Mouse (Mus musculus) megakaryocyte, adult 5-6 weeks (primary cell): Measurements from ENCODE around the gene Gmnn. TPM values are rescaled to one million over a fixed set of nuclear protein-coding genes. Genes with fewer than 3 reads are reported as not detected.
A peak's percentile ranks its signal among the peaks of the same experiment; 100 is the strongest.

Source experiments
- ATAC-seq: 2 replicates; pipeline ENCODE4 v1.8.0; 2016; ENCODE audit warnings: mild to moderate bottlenecking, inconsistent platforms; ENCODE audit not compliant: poor library complexity, severe bottlenecking
- total RNA-seq, 2 experiments: library from RNA; stranded (forward) in 1 of 2; stranded (reverse) in 1 of 2; fragments of 153-499, 151-499 nt in 1 of 2; fragments of 221-1000, 200-1000 nt in 1 of 2; gene quantifications; 2 replicates each; pipeline versions ENCODE4 v1.2.3 to v1.2.4; 2015 to 2017

Gene Gmnn
- total RNA-seq, 2 experiments from 2014 or later: 175 to 181 TPM

- no peak for ATAC-seq
These were observed 531 bp upstream of the Gmnn start for GRCm38 (mm10) chr13:24762254-24762653.

GRCm38 (mm10) chr13:24761083-24761402, 680 bp downstream of the Gmnn start:
- peak; percentile 39 for ATAC-seq

- ATAC-seq: no peak
These were observed 1.3 kb downstream of the Gmnn start for GRCm38 (mm10) chr13:24760351-24760870.

GRCm38 (mm10) chr13:24759451-24759850, 2.3 kb downstream of the Gmnn start:
- ATAC-seq: no peak

- no peak for ATAC-seq
These were observed 3.7 kb downstream of the Gmnn start for GRCm38 (mm10) chr13:24757820-24758564.

- no peak for ATAC-seq
These were observed 5.0 kb downstream of the Gmnn start for GRCm38 (mm10) chr13:24756756-24757155.

GRCm38 (mm10) chr13:24751396-24751795, 10.3 kb downstream of the Gmnn start:
- ATAC-seq: no peak

GRCm38 (mm10) chr13:24750807-24751206, 10.9 kb downstream of the Gmnn start:
- no peak for ATAC-seq

- ATAC-seq: no peak
These were observed 13.9 kb downstream of the Gmnn start for GRCm38 (mm10) chr13:24747823-24748222.

GRCm38 (mm10) chr13:24741028-24741427, 20.7 kb downstream of the Gmnn start, which contains the start of gene Armh2:
Armh2 (plus strand) TSS chr13:24741232.
- no peak for ATAC-seq

- no peak for ATAC-seq
These were observed 26.1 kb downstream of the Gmnn start for GRCm38 (mm10) chr13:24735608-24736131.

- no peak for ATAC-seq
These were observed 27.2 kb downstream of the Gmnn start for GRCm38 (mm10) chr13:24734502-24734901.

GRCm38 (mm10) chr13:24729128-24729527, 32.6 kb downstream of the Gmnn start:
- no peak for ATAC-seq

GRCm38 (mm10) chr13:24724395-24724759, 37.3 kb downstream of the Gmnn start:
- ATAC-seq: no peak

GRCm38 (mm10) chr13:24723699-24724394, 37.9 kb downstream of the Gmnn start:
- no peak for ATAC-seq

GRCm38 (mm10) chr13:24721502-24721901, 40.2 kb downstream of the Gmnn start:
- ATAC-seq: peak; percentile 51; the same call in 1 of the 2 replicates

- ATAC-seq: no peak
These were observed 44.0 kb downstream of the Gmnn start for GRCm38 (mm10) chr13:24717677-24718076.

GRCm38 (mm10) chr13:24716441-24716840, 45.3 kb downstream of the Gmnn start:
- no peak for ATAC-seq

GRCm38 (mm10) chr13:24715601-24716000, 46.1 kb downstream of the Gmnn start:
- ATAC-seq: no peak

- no peak for ATAC-seq
These were observed 47.3 kb downstream of the Gmnn start for GRCm38 (mm10) chr13:24714360-24714885.

- peak; percentile 55; the same call in 1 of the 2 replicates for ATAC-seq
These were observed 48.2 kb downstream of the Gmnn start for GRCm38 (mm10) chr13:24713434-24714000.
